Mouse (Mus musculus): ENCODE measurements at regions not wholly inside any gene's neighbourhood (a gene's known extent, or its start where the extent isn't known, plus 50 kb on each side); places are given as distances from the start of the nearest gene placed in this dataset.
"Not testable (repeated sequence)": the region's sequence is repeated elsewhere in the genome, so short reads cannot be mapped to it uniquely, and the experiment has no call there.

DNA sequence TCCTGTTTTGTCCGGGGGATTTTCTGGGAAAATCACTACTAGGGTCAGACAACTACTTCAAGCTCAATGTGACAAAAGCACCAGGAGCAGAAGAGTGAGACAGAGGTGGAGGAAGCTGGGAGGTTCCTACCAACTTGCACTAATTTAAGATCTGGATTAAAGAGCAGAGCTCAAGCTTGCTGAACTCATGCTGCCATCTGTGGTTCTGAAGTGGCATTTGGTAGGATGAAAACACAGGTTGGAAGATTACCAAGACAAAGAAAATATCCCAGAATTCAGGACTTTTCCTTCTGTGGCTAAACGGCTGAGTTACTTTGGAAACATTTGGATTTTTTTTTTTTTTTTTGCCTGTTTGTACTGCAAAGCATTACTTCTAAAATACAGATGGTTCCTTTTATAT is 190.9 kb downstream of the Plppr4 start:
- Histone ChIP-seq H3K9ac (ENCODE audit: low read depth, low read length) (no peak overlapping the region), H3K36me3 (ENCODE audit: control insufficient read depth, insufficient read depth, low read length) (no peaks in the 10 kb centered on the region), H3K27me3 (replicated peaks; ENCODE audit: control insufficient read depth, insufficient read depth, low read length) (no peaks in the 10 kb centered on the region), H3K9me3 (ENCODE audit: control insufficient read depth, low read length) (no peaks in the 10 kb centered on the region), H3K27ac (ENCODE audit: low read depth, low read length) (no peak overlapping the region), H3K4me3 (ENCODE audit: low read depth, low read length) (no peak overlapping the region), H3K4me1 (replicated peaks; ENCODE audit: control insufficient read depth, insufficient read depth, low read length) (no peaks in the 10 kb centered on the region), H3K4me2 (no peak overlapping the region)
- ATAC-seq (replicated peaks; ENCODE audit: low FRiP score) (no peak), DNase-seq (ENCODE audit: low spot score) (no peak)
- WGBS, result 83% methylated on average over 2 of the region's 2 CpGs

- H3K4me3 ChIP-seq (ENCODE audit: low read depth, low read length), result no peak overlapping the region
- H3K27ac ChIP-seq (ENCODE audit: low read depth, low read length), result no peak overlapping the region
- no peaks in the 10 kb centered on the region for H3K27me3 ChIP-seq (replicated peaks; ENCODE audit: control insufficient read depth, insufficient read depth, low read length)
- H3K4me1 ChIP-seq (replicated peaks; ENCODE audit: control insufficient read depth, insufficient read depth, low read length), result no peaks in the 10 kb centered on the region
- DNase-seq (ENCODE audit: low spot score), result no peak
- no peak overlapping the region for H3K4me2 ChIP-seq
- H3K9ac ChIP-seq (ENCODE audit: low read depth, low read length), result no peak overlapping the region
- ATAC-seq (replicated peaks; ENCODE audit: low FRiP score), result no peak
- no peaks in the 10 kb centered on the region for H3K9me3 ChIP-seq (ENCODE audit: control insufficient read depth, low read length)
- no peaks in the 10 kb centered on the region for H3K36me3 ChIP-seq (ENCODE audit: control insufficient read depth, insufficient read depth, low read length)
- 38% methylated on average over 1 of the region's 1 CpGs for WGBS
Measured at GRCm38 (mm10) chr3:117163046-117163445, 194.3 kb upstream of the Palmd start.

DNA sequence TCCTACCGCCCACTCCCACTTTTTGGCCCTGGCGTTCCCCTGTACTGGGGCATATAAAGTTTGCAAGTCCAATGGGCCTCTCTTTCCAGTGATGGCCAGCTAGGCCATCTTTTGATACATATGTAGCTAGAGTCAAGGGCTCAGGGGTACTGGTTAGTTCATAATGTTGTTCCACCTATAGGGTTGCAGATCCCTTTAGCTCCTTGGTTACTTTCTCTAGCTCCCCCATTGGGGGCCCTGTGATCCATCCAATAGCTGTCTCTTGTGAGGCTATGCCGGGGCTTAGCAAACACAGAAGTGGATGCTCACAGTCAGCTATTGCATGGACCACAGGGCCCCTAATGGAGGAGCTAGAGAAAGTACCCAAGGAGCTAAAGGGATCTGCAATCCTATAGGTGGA is 191.9 kb upstream of the Palmd start:
- not testable (repeated sequence) for H3K4me3 ChIP-seq (ENCODE audit: low read depth, low read length); H3K9ac ChIP-seq (ENCODE audit: low read depth, low read length); H3K9me3 ChIP-seq (ENCODE audit: control insufficient read depth, low read length); H3K36me3 ChIP-seq (ENCODE audit: control insufficient read depth, insufficient read depth, low read length); ATAC-seq (replicated peaks; ENCODE audit: low FRiP score); H3K27ac ChIP-seq (ENCODE audit: low read depth, low read length); DNase-seq (ENCODE audit: low spot score); H3K4me1 ChIP-seq (replicated peaks; ENCODE audit: control insufficient read depth, insufficient read depth, low read length); H3K4me2 ChIP-seq; H3K27me3 ChIP-seq (replicated peaks; ENCODE audit: control insufficient read depth, insufficient read depth, low read length)
- 94% methylated on average over 3 of the region's 3 CpGs for WGBS

- H3K27me3 ChIP-seq (replicated peaks; ENCODE audit: control insufficient read depth, insufficient read depth, low read length), result no peaks in the 10 kb centered on the region
- no peak overlapping the region for H3K4me3 ChIP-seq (ENCODE audit: low read depth, low read length)
- no peaks in the 10 kb centered on the region for H3K36me3 ChIP-seq (ENCODE audit: control insufficient read depth, insufficient read depth, low read length)
- 87% methylated on average over 6 of the region's 6 CpGs for WGBS
- no peak overlapping the region for H3K9ac ChIP-seq (ENCODE audit: low read depth, low read length)
- DNase-seq (ENCODE audit: low spot score) (no peak), ATAC-seq (replicated peaks; ENCODE audit: low FRiP score) (no peak)
- H3K9me3 ChIP-seq (ENCODE audit: control insufficient read depth, low read length), result no peaks in the 10 kb centered on the region
- no peaks in the 10 kb centered on the region for H3K4me1 ChIP-seq (replicated peaks; ENCODE audit: control insufficient read depth, insufficient read depth, low read length)
- H3K4me2 ChIP-seq, result no peak overlapping the region
- H3K27ac ChIP-seq (ENCODE audit: low read depth, low read length), result no peak overlapping the region
Measured at GRCm38 (mm10) chr3:117155274-117155673, 186.5 kb upstream of the Palmd start.

GRCm38 (mm10) chr3:117153011-117153473 is 184.3 kb upstream of the Palmd start:
- no peaks in the 10 kb centered on the region for H3K27me3 ChIP-seq (replicated peaks; ENCODE audit: control insufficient read depth, insufficient read depth, low read length)
- H3K27ac ChIP-seq (ENCODE audit: low read depth, low read length), result no peak overlapping the region
- H3K9ac ChIP-seq (ENCODE audit: low read depth, low read length), result no peak overlapping the region
- no peak overlapping the region for H3K4me2 ChIP-seq
- ATAC-seq (replicated peaks; ENCODE audit: low FRiP score) (no peak), DNase-seq (ENCODE audit: low spot score) (no peak)
- no peak overlapping the region for H3K4me3 ChIP-seq (ENCODE audit: low read depth, low read length)
- H3K4me1 ChIP-seq (replicated peaks; ENCODE audit: control insufficient read depth, insufficient read depth, low read length), result no peaks in the 10 kb centered on the region
- 66% methylated on average over 2 of the region's 2 CpGs for WGBS
- no peaks in the 10 kb centered on the region for H3K36me3 ChIP-seq (ENCODE audit: control insufficient read depth, insufficient read depth, low read length)
- H3K9me3 ChIP-seq (ENCODE audit: control insufficient read depth, low read length), result no peaks in the 10 kb centered on the region

DNA sequence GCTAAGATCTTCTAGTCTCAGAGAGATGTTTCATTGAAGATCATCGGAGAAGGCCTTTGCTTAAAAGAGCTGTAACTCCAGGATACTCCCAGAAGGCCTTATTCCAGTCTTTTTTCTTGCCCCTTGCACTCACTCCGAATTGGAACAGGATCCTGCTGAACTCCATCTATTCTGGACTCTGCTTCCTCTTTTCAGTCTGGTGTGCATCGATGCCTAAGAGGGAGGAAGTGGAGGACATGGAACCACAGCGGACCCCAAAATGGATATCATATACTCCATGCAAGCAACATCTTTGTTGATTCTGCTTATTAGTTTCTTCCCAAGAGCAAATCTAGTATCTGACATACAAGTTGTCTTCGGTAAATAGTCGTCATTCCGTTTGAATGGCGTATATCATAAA is 183.6 kb upstream of the Palmd start:
- no peaks in the 10 kb centered on the region for H3K4me1 ChIP-seq (replicated peaks; ENCODE audit: control insufficient read depth, insufficient read depth, low read length)
- H3K27me3 ChIP-seq (replicated peaks; ENCODE audit: control insufficient read depth, insufficient read depth, low read length), result no peaks in the 10 kb centered on the region
- no peaks in the 10 kb centered on the region for H3K36me3 ChIP-seq (ENCODE audit: control insufficient read depth, insufficient read depth, low read length)
- whole genome bisulfite sequencing, result 76% methylated on average over 8 of the region's 8 CpGs
- ATAC-seq (replicated peaks; ENCODE audit: low FRiP score) (no peak), DNase-seq (ENCODE audit: low spot score) (no peak)
- no peak overlapping the region for H3K4me3 ChIP-seq (ENCODE audit: low read depth, low read length)
- no peak overlapping the region for H3K4me2 ChIP-seq
- H3K27ac ChIP-seq (ENCODE audit: low read depth, low read length), result no peak overlapping the region
- no peak overlapping the region for H3K9ac ChIP-seq (ENCODE audit: low read depth, low read length)
- H3K9me3 ChIP-seq (ENCODE audit: control insufficient read depth, low read length), result no peaks in the 10 kb centered on the region

DNA sequence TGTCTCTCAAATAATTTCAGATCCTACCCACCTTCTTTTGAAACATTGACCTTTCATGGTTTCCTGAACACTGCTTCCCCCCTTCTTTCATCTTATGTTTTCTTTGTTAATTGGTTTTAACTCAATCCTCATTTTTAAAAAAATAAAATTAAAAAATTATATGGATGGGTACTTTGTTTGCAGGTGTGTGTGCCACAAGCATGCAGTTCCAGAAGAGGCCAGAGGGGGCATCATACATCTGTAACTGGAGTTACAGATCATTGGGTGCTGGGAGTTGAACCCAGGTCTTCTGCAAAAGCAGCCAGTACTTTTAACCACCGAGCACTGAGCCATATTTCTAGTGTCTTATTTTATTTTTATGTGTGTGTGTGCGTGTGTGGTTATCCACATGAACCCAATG is 178.6 kb upstream of the Palmd start:
- WGBS, result 86% methylated on average over 2 of the region's 2 CpGs
- Histone ChIP-seq H3K4me3 (ENCODE audit: low read depth, low read length) (no peak overlapping the region), H3K4me1 (replicated peaks; ENCODE audit: control insufficient read depth, insufficient read depth, low read length) (no peaks in the 10 kb centered on the region), H3K4me2 (no peak overlapping the region), H3K9ac (ENCODE audit: low read depth, low read length) (no peak overlapping the region), H3K9me3 (ENCODE audit: control insufficient read depth, low read length) (no peaks in the 10 kb centered on the region), H3K27ac (ENCODE audit: low read depth, low read length) (no peak overlapping the region), H3K27me3 (replicated peaks; ENCODE audit: control insufficient read depth, insufficient read depth, low read length) (no peaks in the 10 kb centered on the region), H3K36me3 (ENCODE audit: control insufficient read depth, insufficient read depth, low read length) (no peaks in the 10 kb centered on the region)
- DNase-seq (ENCODE audit: low spot score) (no peak), ATAC-seq (replicated peaks; ENCODE audit: low FRiP score) (no peak)

DNA sequence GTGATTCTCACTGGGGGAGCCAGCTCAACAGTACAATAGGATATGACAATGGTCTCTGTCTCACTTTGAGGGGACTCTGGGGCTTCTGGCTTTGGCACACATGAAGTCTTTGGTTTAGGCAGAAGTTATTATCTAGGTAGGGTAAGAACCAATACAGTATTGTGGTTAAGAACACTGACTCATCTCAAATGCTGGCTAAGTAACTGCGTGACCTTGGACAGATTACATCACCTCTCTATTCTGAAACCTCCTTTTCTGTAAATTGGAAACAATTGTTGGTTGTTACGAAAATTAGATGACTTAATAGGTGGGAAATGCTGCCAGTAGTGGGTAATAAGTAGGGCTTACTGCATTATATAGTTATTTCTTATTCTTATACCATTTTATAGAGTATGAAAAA is 171.0 kb upstream of the Palmd start:
- no peak for DNase-seq (ENCODE audit: low spot score)
- 57% methylated on average over 2 of the region's 2 CpGs for WGBS

DNA sequence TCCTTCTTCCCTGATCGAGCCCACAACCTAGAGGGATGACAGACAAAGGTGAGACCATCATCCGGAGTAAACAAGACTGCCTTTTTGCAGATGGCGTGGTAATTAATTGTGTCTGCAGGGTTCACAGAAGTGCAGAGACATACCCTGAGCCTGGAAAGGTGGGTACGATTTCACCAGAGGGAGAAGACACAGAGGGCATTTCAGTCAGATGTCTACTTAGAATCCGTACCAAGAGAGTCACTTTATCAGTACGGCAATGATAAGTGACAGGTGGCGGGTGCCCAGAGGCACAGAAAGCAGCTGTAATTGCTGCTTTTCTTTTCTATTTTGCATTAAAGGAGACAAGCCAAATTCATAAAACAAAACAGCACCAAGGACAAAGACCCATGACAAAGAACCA is 169.9 kb upstream of the Palmd start:
- Histone ChIP-seq H3K4me1 (replicated peaks; ENCODE audit: control insufficient read depth, insufficient read depth, low read length) (no peaks in the 10 kb centered on the region), H3K27me3 (replicated peaks; ENCODE audit: control insufficient read depth, insufficient read depth, low read length) (no peaks in the 10 kb centered on the region), H3K4me3 (ENCODE audit: low read depth, low read length) (no peak overlapping the region), H3K9me3 (ENCODE audit: control insufficient read depth, low read length) (no peaks in the 10 kb centered on the region), H3K36me3 (ENCODE audit: control insufficient read depth, insufficient read depth, low read length) (no peaks in the 10 kb centered on the region), H3K27ac (ENCODE audit: low read depth, low read length) (no peak overlapping the region), H3K4me2 (no peak overlapping the region), H3K9ac (ENCODE audit: low read depth, low read length) (no peak overlapping the region)
- 76% methylated on average over 7 of the region's 7 CpGs for WGBS
- no peak for DNase-seq (ENCODE audit: low spot score)
- no peak for ATAC-seq (replicated peaks; ENCODE audit: low FRiP score)

More for the DNA sequence above, 171.0 kb upstream of the Palmd start:
- Histone ChIP-seq H3K4me3 (ENCODE audit: low read depth, low read length) (no peak overlapping the region), H3K36me3 (ENCODE audit: control insufficient read depth, insufficient read depth, low read length) (no peaks in the 10 kb centered on the region), H3K4me2 (no peak overlapping the region), H3K9me3 (ENCODE audit: control insufficient read depth, low read length) (no peaks in the 10 kb centered on the region), H3K27ac (ENCODE audit: low read depth, low read length) (no peak overlapping the region), H3K4me1 (replicated peaks; ENCODE audit: control insufficient read depth, insufficient read depth, low read length) (no peaks in the 10 kb centered on the region), H3K9ac (ENCODE audit: low read depth, low read length) (no peak overlapping the region), H3K27me3 (replicated peaks; ENCODE audit: control insufficient read depth, insufficient read depth, low read length) (no peaks in the 10 kb centered on the region)
- no peak for ATAC-seq (replicated peaks; ENCODE audit: low FRiP score)
